Mouse (Mus musculus) CD4-positive, CD25-positive, alpha-beta regulatory T cell, adult 4 months (primary cell): ENCODE measurements around the gene Nos1. TPM values are rescaled to one million over a fixed set of nuclear protein-coding genes. Genes with fewer than 3 reads are reported as not detected.
"Not testable (repeated sequence)": the region's sequence is repeated elsewhere in the genome, so short reads cannot be mapped to it uniquely, and the experiment has no call there.

Experiments used
- ATAC-seq: one replicate; pipeline ENCODE4 v1.8.0; 2017
- polyA plus RNA-seq, 2 experiments: library from polyadenylated mRNA; unstranded; fragments of 100-300 nt; shearing (Covaris generic); gene quantifications; one replicate each; pipeline ENCODE4 v1.2.1; 2017

Gene Nos1
- polyA plus RNA-seq, 2 experiments from 2014 or later: 0.16 to 0.17 TPM

DNA sequence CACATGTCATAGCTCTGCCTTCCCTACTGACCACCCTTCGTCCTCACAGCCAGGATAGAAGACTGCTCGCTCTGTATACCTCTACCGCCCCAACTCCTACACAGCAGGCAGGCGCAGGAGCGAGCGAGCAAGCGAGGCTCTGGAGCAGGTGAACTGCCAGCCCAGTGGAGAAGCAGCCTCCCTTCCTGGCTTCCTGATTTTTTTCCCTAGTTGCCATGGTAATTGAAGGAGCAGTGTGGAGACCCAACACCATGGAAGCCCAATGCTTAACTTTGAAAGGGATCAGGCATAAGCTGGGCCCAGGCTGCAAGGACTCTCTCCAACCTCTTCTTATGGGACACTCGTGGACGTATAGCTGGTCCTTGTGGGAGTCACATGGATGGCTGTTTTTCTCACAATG lies 59.4 kb downstream of the Nos1 start:
- no peak for ATAC-seq

DNA sequence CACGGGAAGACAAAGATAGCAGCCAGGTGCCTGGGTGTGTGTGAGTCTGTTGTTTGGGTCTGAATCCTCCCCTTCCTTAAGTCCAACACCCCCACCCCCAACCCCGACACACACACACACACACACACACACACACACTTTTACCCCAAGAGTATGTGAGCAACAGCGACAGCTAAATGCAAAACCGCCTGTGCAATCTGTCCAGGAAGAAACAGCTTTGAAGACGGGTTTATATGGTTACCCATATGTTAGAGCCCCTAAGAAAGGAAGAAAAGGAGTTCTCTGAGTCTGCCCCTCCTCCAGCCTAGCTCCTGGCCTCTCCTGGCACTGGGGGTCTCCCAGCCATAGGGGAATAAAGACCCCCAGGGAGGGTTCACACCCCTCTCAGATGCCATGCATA lies 60.2 kb downstream of the Nos1 start:
- ATAC-seq: no peak

DNA sequence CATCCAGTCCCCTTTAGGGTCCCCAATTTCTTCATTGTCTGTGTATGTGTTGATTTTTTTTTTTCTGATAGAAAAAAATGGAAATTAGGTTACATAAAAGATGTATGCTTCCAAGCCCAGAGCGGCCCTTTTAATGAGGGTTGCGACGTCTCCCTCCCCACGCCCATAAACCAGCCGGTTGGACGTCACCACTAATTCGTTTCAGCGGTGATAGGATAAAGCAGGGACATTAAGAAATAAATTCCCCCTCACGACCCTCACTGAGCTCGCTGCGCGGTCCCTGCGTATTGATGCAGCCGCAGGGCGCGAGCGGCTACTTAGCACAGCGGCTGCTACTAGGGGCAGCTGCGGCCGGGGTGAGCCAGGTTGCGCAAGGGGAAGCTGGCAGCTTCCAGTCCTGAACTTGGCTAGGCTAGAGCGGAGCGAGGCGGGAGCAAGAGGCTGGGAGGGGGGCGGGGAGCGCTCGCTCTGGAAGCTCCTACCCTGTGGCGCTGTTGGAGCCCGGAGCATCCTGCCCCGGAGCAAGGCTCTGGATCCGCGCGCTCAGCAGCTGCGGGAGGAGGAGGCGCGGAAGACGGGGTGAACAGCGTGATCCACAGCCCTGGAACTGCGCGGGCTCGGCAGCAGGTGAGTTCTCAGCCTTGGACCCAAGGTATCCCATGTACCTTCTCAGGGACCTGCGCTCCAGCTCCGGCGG lies 61.0 kb downstream of the Nos1 start:
- no peak for ATAC-seq

GRCm38 (mm10) chr5:117842699-117843098 lies 61.9 kb downstream of the Nos1 start:
- no peak for ATAC-seq

DNA sequence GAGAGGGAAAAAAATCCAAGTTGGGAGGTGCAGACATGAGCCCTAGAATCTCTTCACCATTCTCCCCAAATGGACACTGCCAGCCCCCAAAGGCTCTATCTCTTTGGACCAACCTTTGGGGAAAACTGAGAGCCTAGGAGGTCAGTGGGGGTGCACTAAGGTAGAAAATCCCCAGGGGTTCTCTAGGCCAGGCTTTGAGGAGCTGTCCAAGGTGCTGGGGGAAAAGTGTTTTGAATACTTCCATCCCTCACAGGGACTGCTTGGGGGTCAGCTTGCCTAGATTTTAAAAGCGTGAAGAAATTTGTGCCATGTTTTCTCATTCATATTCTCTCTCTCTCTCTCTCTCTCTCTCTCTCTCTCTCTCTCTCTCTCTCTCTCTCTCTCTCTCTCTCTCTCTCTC lies 63.8 kb downstream of the Nos1 start:
- no peak for ATAC-seq

DNA sequence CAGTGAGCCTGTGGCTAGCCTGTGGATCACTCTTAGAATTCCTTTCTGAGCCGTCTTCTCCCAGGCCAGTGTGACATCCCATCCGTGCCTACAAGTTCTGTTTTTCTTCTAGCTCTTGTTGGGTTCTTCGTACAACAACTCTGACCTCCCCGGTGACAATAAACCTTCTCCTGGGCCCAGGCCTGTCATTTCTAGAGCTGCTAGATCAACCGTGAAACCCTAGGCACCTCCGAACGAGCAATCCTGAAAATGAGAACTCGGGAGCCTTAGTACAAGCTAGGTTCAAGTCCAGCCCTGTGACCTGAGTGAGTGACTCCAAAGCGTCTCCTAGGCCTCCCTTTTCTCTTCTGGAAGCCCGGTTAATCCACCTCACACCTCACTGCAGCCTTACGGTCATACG lies 69.6 kb downstream of the Nos1 start:
- ATAC-seq: no peak

- ATAC-seq: no peak
Measured at GRCm38 (mm10) chr5:117853741-117854140, 72.9 kb downstream of the Nos1 start.

DNA sequence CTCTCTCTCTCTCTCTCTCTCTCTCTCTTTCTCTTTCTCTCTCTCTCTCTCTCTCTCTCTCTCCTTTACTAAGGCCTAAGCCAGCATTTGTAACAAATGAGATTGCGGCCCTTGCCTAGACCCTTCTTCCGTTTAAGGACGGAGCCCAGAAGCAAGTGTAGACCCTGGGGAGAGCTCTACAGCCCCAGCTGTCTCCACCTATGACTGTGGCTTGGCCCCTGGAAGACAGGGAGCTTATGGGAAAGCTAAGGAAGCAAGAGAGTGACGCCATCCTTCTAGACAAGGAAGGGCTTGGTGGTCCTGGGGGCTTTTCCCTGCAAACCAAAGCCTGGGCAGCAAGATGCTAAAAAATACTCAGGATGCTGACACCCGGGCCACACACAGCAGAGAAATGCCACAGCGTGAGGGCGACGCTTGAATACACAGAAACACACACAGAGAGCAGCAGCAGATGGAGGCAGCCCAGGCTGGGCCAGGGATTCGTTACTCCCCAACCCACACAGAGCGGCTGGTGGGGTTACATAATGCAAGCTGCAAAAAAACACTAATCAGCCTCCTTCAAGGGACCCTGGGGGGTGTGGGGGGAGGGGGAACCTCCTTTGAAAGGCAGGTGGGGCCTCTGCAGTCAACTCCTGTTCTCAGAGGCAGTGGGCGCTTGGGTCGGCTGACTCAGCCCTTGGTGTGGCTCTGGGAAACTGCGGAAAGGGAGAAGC lies 83.9 kb downstream of the Nos1 start:
- no peak for ATAC-seq

DNA sequence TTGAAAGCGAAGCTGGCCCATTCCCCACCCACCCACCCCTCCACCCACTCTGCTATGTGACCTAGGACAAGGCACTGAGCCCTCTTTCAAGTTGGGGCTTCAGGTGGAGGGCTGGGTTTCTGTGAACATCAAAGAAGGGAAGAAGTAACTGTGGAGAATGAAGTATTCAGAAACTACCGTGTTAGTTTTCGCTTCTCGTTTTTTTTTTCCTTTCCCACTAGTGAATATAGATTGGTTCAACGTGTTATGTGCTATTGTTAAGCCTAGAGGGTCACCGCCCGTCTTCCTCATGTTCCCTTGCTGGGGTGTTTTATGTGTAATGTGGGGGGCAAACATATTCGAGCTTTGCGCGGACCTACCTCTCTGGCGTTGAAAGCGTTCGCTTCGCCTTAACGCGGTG lies 85.0 kb downstream of the Nos1 start:
- no peak for ATAC-seq

GRCm38 (mm10) chr5:117871614-117872013 lies 90.8 kb downstream of the Nos1 start:
- no peak for ATAC-seq

- ATAC-seq: no peak
Measured at GRCm38 (mm10) chr5:117873807-117874206, 93.0 kb downstream of the Nos1 start.

DNA sequence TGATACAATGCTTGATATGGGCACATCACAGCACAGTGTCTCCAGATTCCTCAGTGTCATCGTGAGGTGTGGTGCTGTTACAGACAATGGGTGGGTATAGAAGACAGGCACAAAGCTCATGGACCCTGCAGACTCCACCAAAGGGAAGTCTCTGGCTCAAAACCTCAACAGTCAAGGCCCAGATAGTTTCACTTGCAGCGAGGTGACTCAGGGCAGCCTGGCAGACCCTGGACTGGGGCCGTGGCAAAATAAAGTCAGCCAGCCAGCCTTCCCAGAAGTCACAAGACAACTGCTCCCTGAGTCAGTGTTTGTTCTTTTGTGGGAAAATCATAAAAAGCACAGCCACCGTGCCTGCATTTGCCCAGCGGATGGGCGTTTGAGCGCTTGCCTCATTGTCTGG lies 93.4 kb downstream of the Nos1 start:
- ATAC-seq: no peak

GRCm38 (mm10) chr5:117879136-117879535 lies 98.3 kb downstream of the Nos1 start:
- no peak for ATAC-seq

DNA sequence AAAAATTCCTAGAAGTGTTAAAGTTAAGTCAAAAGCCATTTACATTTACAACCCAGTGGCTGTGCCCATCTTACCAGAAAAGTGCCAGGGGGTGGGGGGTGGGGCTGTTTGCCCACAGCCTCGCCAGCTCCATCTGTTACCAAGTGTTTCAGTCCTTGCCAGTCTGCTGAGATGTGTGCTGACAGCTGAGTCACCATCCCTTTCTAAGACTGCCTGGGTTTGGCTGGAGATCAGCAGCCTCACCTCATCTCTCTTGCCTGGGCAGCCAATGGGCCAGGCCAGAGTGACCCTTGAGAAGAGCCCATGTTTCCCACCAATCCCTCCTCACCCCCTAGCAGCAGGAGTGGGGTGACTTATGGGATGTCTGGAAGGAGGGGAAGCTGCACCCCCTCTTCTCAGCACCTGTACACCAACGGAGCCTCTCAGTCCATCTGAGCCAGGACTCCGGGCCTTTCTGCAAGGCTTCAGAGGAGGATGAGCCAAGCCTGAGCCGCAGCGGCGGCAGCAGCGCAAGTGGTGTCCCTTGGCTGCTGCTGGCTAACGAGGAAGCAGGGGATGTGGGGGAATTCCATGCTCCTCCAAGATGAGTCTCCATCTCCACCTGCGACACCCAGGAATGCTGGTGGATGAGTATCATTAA lies 100.2 kb downstream of the Nos1 start:
- ATAC-seq: no peak

DNA sequence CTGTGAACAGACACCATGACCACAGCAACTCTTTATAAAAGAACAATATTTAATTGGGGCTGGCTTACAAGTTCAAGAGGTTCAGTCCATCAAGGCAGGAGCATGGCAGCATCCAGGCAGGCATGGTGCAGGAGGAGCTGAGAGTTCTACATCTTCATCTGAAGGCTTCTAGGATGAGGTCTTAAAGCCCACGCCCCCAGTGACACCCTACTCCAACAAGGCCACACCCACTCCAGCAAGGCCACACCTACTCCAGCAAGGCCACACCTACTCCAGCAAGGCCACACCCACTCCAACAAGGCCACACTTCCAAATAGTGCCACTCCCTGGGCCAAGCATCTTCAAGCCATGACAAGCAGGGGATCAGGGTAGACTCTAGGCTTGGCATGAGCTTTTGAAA lies 101.6 kb downstream of the Nos1 start:
- not testable (repeated sequence) for ATAC-seq

- no peak for ATAC-seq
Measured at GRCm38 (mm10) chr5:117884991-117885390, 104.2 kb downstream of the Nos1 start.

- no peak for ATAC-seq
Measured at GRCm38 (mm10) chr5:117888126-117888525, 107.3 kb downstream of the Nos1 start.

DNA sequence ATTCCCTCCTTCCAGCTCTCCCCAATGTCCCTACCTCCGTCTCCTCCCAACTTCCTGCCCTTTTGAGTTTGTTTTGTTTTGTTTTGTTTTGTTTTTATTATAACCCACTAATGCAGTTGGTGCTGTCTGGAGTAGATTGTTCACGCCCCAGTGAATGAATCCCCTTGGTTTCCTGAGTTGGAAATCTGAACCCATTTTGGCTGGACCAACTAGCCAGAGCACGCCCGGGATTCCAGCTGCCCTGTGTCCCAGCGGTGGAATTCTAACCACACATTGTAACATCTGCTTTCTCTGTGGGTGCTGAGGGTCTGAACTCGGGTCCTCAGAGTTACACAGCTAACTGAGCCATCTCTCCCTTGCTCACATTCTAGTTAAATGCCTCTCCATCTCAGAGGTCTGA lies 108.1 kb downstream of the Nos1 start:
- ATAC-seq: no peak

DNA sequence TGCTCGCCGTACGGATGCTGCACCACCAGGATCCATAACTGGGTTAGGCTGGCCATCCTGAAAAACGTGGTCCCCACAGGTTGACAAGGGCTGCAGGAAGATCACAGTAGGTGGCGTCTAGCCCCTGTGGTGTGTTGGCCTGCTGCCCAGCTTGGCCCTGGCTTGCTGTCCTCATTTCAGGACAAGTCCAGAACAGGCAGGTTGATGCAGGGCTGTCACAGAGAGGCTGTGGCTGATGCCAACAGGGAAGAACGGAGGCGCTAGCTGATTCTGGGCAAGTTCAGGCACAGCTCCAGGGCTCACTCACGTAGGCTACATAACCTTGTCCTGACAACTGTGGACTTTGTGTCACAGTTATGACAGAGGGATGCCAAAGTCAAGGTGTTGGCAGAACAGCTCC lies 108.7 kb downstream of the Nos1 start:
- no peak for ATAC-seq

GRCm38 (mm10) chr5:117890871-117891270 lies 110.0 kb downstream of the Nos1 start:
- ATAC-seq: no peak

DNA sequence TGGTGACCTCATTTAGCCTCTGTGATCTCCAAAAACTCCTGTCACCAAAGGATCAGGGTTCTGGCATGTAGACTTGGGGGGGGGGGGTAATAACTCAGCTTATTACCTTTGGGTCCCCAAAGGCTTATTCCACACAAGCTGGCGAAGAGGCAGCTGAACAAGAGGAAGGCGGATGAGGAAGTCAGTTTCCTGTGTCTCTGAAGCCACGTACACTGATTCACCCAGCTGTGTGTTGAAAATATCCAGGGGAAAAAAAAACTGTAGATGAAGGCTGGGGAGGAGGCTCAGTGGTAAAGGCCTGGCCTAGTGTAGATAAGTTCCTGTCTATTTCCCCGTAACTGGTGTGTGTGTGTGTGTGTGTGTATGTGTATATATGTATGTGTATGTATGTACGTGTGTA lies 110.7 kb downstream of the Nos1 start:
- ATAC-seq: no peak

- ATAC-seq: no peak
Measured at GRCm38 (mm10) chr5:117894050-117894449, 113.2 kb downstream of the Nos1 start.

DNA sequence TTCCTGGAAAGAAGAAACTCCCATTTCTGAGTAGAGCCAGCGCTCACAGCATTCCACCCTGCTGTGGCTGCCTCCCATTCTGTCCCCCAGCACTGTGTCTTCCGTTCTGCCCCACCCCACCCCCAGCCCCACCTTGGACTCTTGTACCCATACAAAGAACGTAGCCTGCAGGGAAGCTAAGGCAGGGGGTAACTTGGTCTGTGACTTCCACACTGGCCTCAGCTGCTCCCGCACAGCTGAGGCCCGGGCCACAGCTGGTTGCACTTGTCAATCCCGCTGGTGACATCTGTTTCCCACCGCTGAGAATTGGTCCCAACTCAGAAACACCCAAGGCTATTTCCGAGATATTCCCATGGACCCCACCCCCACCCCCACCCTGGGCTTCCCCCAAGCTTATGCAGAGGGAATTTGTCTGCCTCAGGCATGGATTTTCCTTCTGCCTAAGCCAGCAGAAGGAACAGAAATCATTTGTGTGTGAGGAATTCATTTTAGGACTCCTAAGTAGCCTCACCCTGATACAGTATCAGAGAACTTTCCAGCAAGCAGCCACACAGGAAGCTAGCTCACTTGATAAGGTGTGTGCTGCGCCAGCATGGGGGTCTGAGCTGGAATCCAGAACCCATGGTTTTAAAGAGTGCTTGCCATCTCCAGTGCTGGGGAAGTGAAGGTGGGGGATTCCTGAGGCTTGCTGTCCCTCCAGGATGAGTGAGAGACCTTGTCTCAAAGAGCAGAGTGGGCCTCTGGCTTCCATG lies 117.4 kb downstream of the Nos1 start:
- no peak for ATAC-seq
